Mouse (Mus musculus): ENCODE measurements around the gene Gfy. TPM values are rescaled to one million over a fixed set of nuclear protein-coding genes. Genes with fewer than 3 reads are reported as not detected.

Gene Gfy
- total and polyA plus RNA-seq, 2 experiments from 2014 or later, result not detected

- TF ChIP-seq CTCF (IDR thresholded peaks at IDR 0.05; ENCODE audit: low read depth), result no peak
- Histone ChIP-seq H3K4me3 (ENCODE audit: low read length) (peak within 1 kb of the TSS; percentile 50), H3K4me1 (ENCODE audit: insufficient read depth, low read length) (peaks cover 14% of the 10 kb centered on the region; the same call in 1 of the 2 replicates), H3K36me3 (ENCODE audit: insufficient read depth, low read length) (no peaks in the 10 kb centered on the region; the same call in 1 of the 2 replicates), H3K27ac (peak within 1 kb of the TSS; percentile 81), H3K4me2 (ENCODE audit: low read depth, low read length) (peak within 1 kb of the TSS; percentile 71), H3K9me3 (ENCODE audit: low read length) (no peaks in the 10 kb centered on the region), H3K9ac (replicated peaks; ENCODE audit: low read length) (peak within 1 kb of the TSS; percentile 66), H3K27me3 (ENCODE audit: insufficient read depth, low read length) (0 out of 2 replicates have a peak, but pooled peaks cover 5% of the 10 kb centered on the region)
- peak; percentile 60 for ATAC-seq
- under 1% methylated on average over 54 of the region's 55 CpGs for WGBS
- DNase-seq (ENCODE audit: low spot score), result peak; percentile 48
Measured at GRCm38 (mm10) chr7:45215673-45216441, 36.5 kb upstream of the Gfy start, which contains the start of gene Tead2. Gene Tead2, plus strand, starts transcription at chr7:45215753.

GRCm38 (mm10) chr7:45213708-45214107 lies 34.3 kb upstream of the Gfy start:
- Histone ChIP-seq H3K9me3 (ENCODE audit: low read length) (no peaks in the 10 kb centered on the region), H3K27ac (no peak overlapping the region), H3K36me3 (ENCODE audit: insufficient read depth, low read length) (no peaks in the 10 kb centered on the region; the same call in 1 of the 2 replicates), H3K4me2 (ENCODE audit: low read depth, low read length) (no peak overlapping the region), H3K27me3 (ENCODE audit: insufficient read depth, low read length) (0 out of 2 replicates have a peak, but pooled peaks cover 5% of the 10 kb centered on the region), H3K4me1 (ENCODE audit: insufficient read depth, low read length) (peaks cover 14% of the 10 kb centered on the region; the same call in 1 of the 2 replicates), H3K9ac (replicated peaks; ENCODE audit: low read length) (no peak overlapping the region), H3K4me3 (ENCODE audit: low read length) (no peak overlapping the region)
- no peak for TF ChIP-seq CTCF (IDR thresholded peaks at IDR 0.05; ENCODE audit: low read depth)
- 67% methylated on average over 5 of the region's 5 CpGs for WGBS
- ATAC-seq (no peak), DNase-seq (ENCODE audit: low spot score) (no peak)

GRCm38 (mm10) chr7:45212356-45212755 lies 33.0 kb upstream of the Gfy start:
- Histone ChIP-seq H3K27me3 (ENCODE audit: insufficient read depth, low read length) (0 out of 2 replicates have a peak, but pooled peaks cover 5% of the 10 kb centered on the region), H3K9me3 (ENCODE audit: low read length) (no peaks in the 10 kb centered on the region), H3K9ac (replicated peaks; ENCODE audit: low read length) (no peak overlapping the region), H3K4me3 (ENCODE audit: low read length) (no peak overlapping the region), H3K27ac (no peak overlapping the region), H3K36me3 (ENCODE audit: insufficient read depth, low read length) (no peaks in the 10 kb centered on the region), H3K4me2 (ENCODE audit: low read depth, low read length) (no peak overlapping the region), H3K4me1 (ENCODE audit: insufficient read depth, low read length) (peaks cover 14% of the 10 kb centered on the region; the same call in 1 of the 2 replicates)
- no peak for DNase-seq (ENCODE audit: low spot score)
- TF ChIP-seq CTCF (IDR thresholded peaks at IDR 0.05; ENCODE audit: low read depth), result no peak
- ATAC-seq, result no peak
- WGBS, result 75% methylated on average over 7 of the region's 7 CpGs

DNA sequence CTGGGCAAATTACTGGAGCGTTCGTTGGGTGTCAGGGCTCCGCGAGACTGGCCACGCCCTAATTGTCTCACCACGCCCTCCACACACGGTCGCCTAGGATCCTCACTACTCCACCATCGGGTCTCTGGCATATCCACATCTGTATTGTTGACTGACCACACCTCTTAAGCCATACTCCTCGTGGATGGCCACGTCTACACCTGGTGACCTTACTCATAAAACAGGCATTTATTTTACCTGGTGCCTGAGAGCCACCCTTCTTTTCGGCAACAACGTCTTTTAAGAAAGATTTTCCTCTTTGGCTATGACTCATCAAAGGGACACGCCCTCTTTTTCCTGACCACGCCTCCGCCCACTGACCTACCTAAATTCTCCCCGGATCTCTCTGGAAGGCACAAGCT lies 32.5 kb upstream of the Gfy start, which contains the start of gene Dkkl1:
Gene Dkkl1, minus strand, starts transcription at position 297 of the 401 bp plus-strand sequence.
- DNase-seq (ENCODE audit: low spot score) (no peak), ATAC-seq (no peak)
- no peak for TF ChIP-seq CTCF (IDR thresholded peaks at IDR 0.05; ENCODE audit: low read depth)
- H3K9ac ChIP-seq (replicated peaks; ENCODE audit: low read length), result 0 out of 2 replicates have a peak within 1 kb of the TSS, but pooled peaks have one; percentile 9
- H3K27ac ChIP-seq, result no peak within 1 kb of the TSS
- H3K4me2 ChIP-seq (ENCODE audit: low read depth, low read length), result peak within 1 kb of the TSS; percentile 35; the same call in 1 of the 2 replicates
- no peaks in the 10 kb centered on the region for H3K36me3 ChIP-seq (ENCODE audit: insufficient read depth, low read length)
- H3K27me3 ChIP-seq (ENCODE audit: insufficient read depth, low read length), result 0 out of 2 replicates have a peak, but pooled peaks cover 5% of the 10 kb centered on the region
- WGBS, result 9% methylated on average over 17 of the region's 17 CpGs
- peaks cover 10% of the 10 kb centered on the region; the same call in 1 of the 2 replicates for H3K4me1 ChIP-seq (ENCODE audit: insufficient read depth, low read length)
- H3K9me3 ChIP-seq (ENCODE audit: low read length), result no peaks in the 10 kb centered on the region
- H3K4me3 ChIP-seq (ENCODE audit: low read length), result peak within 1 kb of the TSS; percentile 15

- Histone ChIP-seq H3K27me3 (ENCODE audit: insufficient read depth, low read length) (0 out of 2 replicates have a peak, but pooled peaks cover 5% of the 10 kb centered on the region), H3K4me1 (ENCODE audit: insufficient read depth, low read length) (peaks cover 6% of the 10 kb centered on the region; the same call in 1 of the 2 replicates), H3K4me2 (ENCODE audit: low read depth, low read length) (peak overlapping the region; percentile 35; the same call in 1 of the 2 replicates), H3K9me3 (ENCODE audit: low read length) (no peaks in the 10 kb centered on the region), H3K27ac (no peak overlapping the region), H3K9ac (replicated peaks; ENCODE audit: low read length) (no peak overlapping the region), H3K36me3 (ENCODE audit: insufficient read depth, low read length) (no peaks in the 10 kb centered on the region), H3K4me3 (ENCODE audit: low read length) (no peak overlapping the region)
- WGBS, result 77% methylated on average over 10 of the region's 10 CpGs
- DNase-seq (ENCODE audit: low spot score) (no peak), ATAC-seq (no peak)
- no peak for TF ChIP-seq CTCF (IDR thresholded peaks at IDR 0.05; ENCODE audit: low read depth)
Measured at GRCm38 (mm10) chr7:45211070-45211469, 31.7 kb upstream of the Gfy start.

GRCm38 (mm10) chr7:45208260-45208659 lies 28.9 kb upstream of the Gfy start:
- Histone ChIP-seq H3K4me1 (ENCODE audit: insufficient read depth, low read length) (no peaks in the 10 kb centered on the region), H3K9me3 (ENCODE audit: low read length) (no peaks in the 10 kb centered on the region), H3K9ac (replicated peaks; ENCODE audit: low read length) (no peak overlapping the region), H3K27ac (no peak overlapping the region), H3K36me3 (ENCODE audit: insufficient read depth, low read length) (no peaks in the 10 kb centered on the region), H3K4me2 (ENCODE audit: low read depth, low read length) (no peak overlapping the region), H3K27me3 (ENCODE audit: insufficient read depth, low read length) (no peaks in the 10 kb centered on the region), H3K4me3 (ENCODE audit: low read length) (no peak overlapping the region)
- TF ChIP-seq CTCF (IDR thresholded peaks at IDR 0.05; ENCODE audit: low read depth), result peak; percentile 34
- DNase-seq (ENCODE audit: low spot score) (no peak), ATAC-seq (no peak)
- 82% methylated on average over 6 of the region's 6 CpGs for WGBS
